Comparison of ENCODE assay signal across 8 mouse cellular contexts in genomic region chr6:17763963-17764659, GRCm38 (mm10).
DNase-seq lines count a peak whose midpoint lies in the region; ATAC-seq and TF ChIP-seq lines count a peak whose summit lies in the region.

No protein-coding gene starts in this region.

- no peaks in the 10 kb centered on the region for H3K9me3 ChIP-seq in hindbrain, embryonic 14.5 days (ENCODE audit: control insufficient read depth, low read length)
- no peaks in the 10 kb centered on the region for H3K9me3 ChIP-seq in hindbrain, embryonic 13.5 days

- no peak for TF ChIP-seq CTCF in brain, embryonic 14.5 days (IDR thresholded peaks at IDR 0.05; ENCODE audit: borderline replicate concordance, extremely low read depth, insufficient read depth, insufficient read length)

- peaks cover 21% of the 10 kb centered on the region for H3K4me1 ChIP-seq in hindbrain, embryonic 14.5 days (replicated peaks; ENCODE audit: control insufficient read depth, insufficient read depth, low read length)
- H3K4me1 ChIP-seq in hindbrain, embryonic 13.5 days (replicated peaks), result peaks cover 26% of the 10 kb centered on the region

- 79% methylated on average over 9 of the region's 9 CpGs for WGBS in hindbrain, embryonic 14.5 days
- WGBS in hindbrain, embryonic 13.5 days, result 84% methylated on average over 9 of the region's 9 CpGs

- H3K4me3 ChIP-seq in hindbrain, embryonic 14.5 days (replicated peaks; ENCODE audit: low read length), result no peak overlapping the region
- H3K4me3 ChIP-seq in hindbrain, embryonic 13.5 days, result no peak overlapping the region

- no peaks in the 10 kb centered on the region for H3K27me3 ChIP-seq in hindbrain, embryonic 14.5 days (ENCODE audit: control insufficient read depth, insufficient read depth, low read length)
- H3K27me3 ChIP-seq in hindbrain, embryonic 13.5 days, result no peaks in the 10 kb centered on the region

- no peaks in the 10 kb centered on the region for H3K36me3 ChIP-seq in hindbrain, embryonic 14.5 days (replicated peaks; ENCODE audit: control insufficient read depth, insufficient read depth)
- no peaks in the 10 kb centered on the region for H3K36me3 ChIP-seq in hindbrain, embryonic 13.5 days

- 0 out of 2 replicates have a peak overlapping the region, but pooled peaks have one; percentile 29 for H3K27ac ChIP-seq in hindbrain, embryonic 14.5 days
- H3K27ac ChIP-seq in hindbrain, embryonic 13.5 days, result no peak overlapping the region

- ATAC-seq in hindbrain, embryonic 14.5 days (ENCODE audit: low FRiP score), result no peak; the same call in 1 of the 2 replicates
- ATAC-seq in hindbrain, embryonic 13.5 days (ENCODE audit: low FRiP score), result no peak
- peak; percentile 44 to 63 for ATAC-seq in hematopoietic stem cell, adult 5-6 weeks (replicated peaks in 1 of 2; ENCODE audit: insufficient read depth in 1 of 2, low FRiP score in 2 of 2, low TSS enrichment in 1 of 2, low read depth in 1 of 2, poor library complexity in 2 of 2, severe bottlenecking in 2 of 2)
- peak; percentile 81 for ATAC-seq in megakaryocyte progenitor cell, adult 5-6 weeks (replicated peaks; ENCODE audit: poor library complexity)

- no peak for TF ChIP-seq POLR2A in brain, embryonic 14.5 days (IDR thresholded peaks at IDR 0.05; ENCODE audit: borderline replicate concordance, extremely low read depth, insufficient read depth, insufficient read length, poor library complexity, severe bottlenecking)

- no peak overlapping the region for H3K4me2 ChIP-seq in hindbrain, embryonic 14.5 days (replicated peaks)
- H3K4me2 ChIP-seq in hindbrain, embryonic 13.5 days, result no peak overlapping the region

- no peak for DNase-seq in hindbrain, embryonic 14.5 days (ENCODE audit: low spot score)
- peak; percentile 23 for DNase-seq in brain, embryonic 14.5 days (ENCODE audit: low read depth)
- DNase-seq in testis, postnatal 14 days (ENCODE audit: low spot score), result no peak
- DNase-seq in lung, postnatal 25 days (ENCODE audit: low spot score), result no peak
- DNase-seq in thymus, adult 18-20 months, result no peak

- no peak overlapping the region for H3K9ac ChIP-seq in hindbrain, embryonic 14.5 days
- H3K9ac ChIP-seq in hindbrain, embryonic 13.5 days, result no peak overlapping the region

Comparison
In these comparisons a context has a peak if more than half of its experiments do, and no peak if none do; other contexts are left out.
1. ATAC-seq: peak in hematopoietic stem cell, adult 5-6 weeks (2 of 2) and megakaryocyte progenitor cell, adult 5-6 weeks (single experiment); none in hindbrain, embryonic 14.5 days (single experiment) and hindbrain, embryonic 13.5 days (single experiment).